Comparison of ENCODE assay signal across 34 mouse cellular contexts in genomic region chr1:33995386-33995785, GRCm38 (mm10).
"Had no signal": no experiment of that assay in that cellular context is flagged by ENCODE, and none has a peak within 500 bp of the region (broad histone marks: within the 10 kb centered on the region; RNA-seq: fewer than 3 reads in every experiment).

No protein-coding gene starts in this region.

- H3K4me2 ChIP-seq: heart, embryonic 11.5 days; heart, embryonic 12.5 days; heart, embryonic 13.5 days; heart, embryonic 15.5 days; hindbrain, embryonic 12.5 days; hindbrain, embryonic 13.5 days; hindbrain, embryonic 14.5 days; hindbrain, embryonic 15.5 days; intestine, embryonic 15.5 days; kidney, embryonic 15.5 days had no signal

- H3K9me3 ChIP-seq: heart, embryonic 10.5 days; heart, embryonic 12.5 days; heart, embryonic 13.5 days; heart, embryonic 15.5 days; hindbrain, embryonic 10.5 days; hindbrain, embryonic 12.5 days; hindbrain, embryonic 13.5 days; hindbrain, embryonic 15.5 days; intestine, embryonic 15.5 days; kidney, embryonic 15.5 days had no signal

- DNase-seq: heart, postnatal 10 days; heart, postnatal 14 days; heart, postnatal 4 days; kidney, adult 11 months; kidney, adult 18-20 months; kidney, adult 2 months; kidney, adult 8-10 months; kidney, adult 9 months; kidney, postnatal 10 days; kidney, postnatal 14 days; kidney, postnatal 25 days; kidney, postnatal 36 days; kidney, postnatal 4 days; layer of hippocampus, adult 9-11 months; layer of hippocampus, postnatal 36 days had no signal

- H3K27me3 ChIP-seq: heart, embryonic 12.5 days; heart, embryonic 13.5 days; heart, embryonic 15.5 days; hindbrain, embryonic 12.5 days; hindbrain, embryonic 13.5 days; hindbrain, embryonic 15.5 days; intestine, embryonic 15.5 days; kidney, embryonic 15.5 days had no signal

- H3K27ac ChIP-seq: heart, embryonic 10.5 days; heart, embryonic 13.5 days; heart, embryonic 15.5 days; hindbrain, embryonic 10.5 days; hindbrain, embryonic 12.5 days; hindbrain, embryonic 13.5 days; hindbrain, embryonic 14.5 days; hindbrain, embryonic 15.5 days; hindbrain, postnatal 0 days; intestine, embryonic 15.5 days; kidney, embryonic 15.5 days; kidney, postnatal 0 days; layer of hippocampus, adult 2 months had no signal

- ATAC-seq: hindbrain, embryonic 16.5 days; hindbrain, postnatal 0 days; inflammation-experienced regulatory T-cells, adult 6 months; intestine, embryonic 15.5 days; intestine, embryonic 16.5 days; intestine, postnatal 0 days had no signal

- H3K4me1 ChIP-seq: hindbrain, embryonic 15.5 days; intestine, embryonic 15.5 days had no signal

- H3K4me3 ChIP-seq: heart, embryonic 10.5 days; heart, embryonic 12.5 days; heart, embryonic 13.5 days; heart, embryonic 15.5 days; hindbrain, embryonic 10.5 days; hindbrain, embryonic 12.5 days; hindbrain, embryonic 13.5 days; hindbrain, embryonic 15.5 days; intestine, embryonic 15.5 days; kidney, embryonic 15.5 days; layer of hippocampus, adult 2 months had no signal

- H3K9ac ChIP-seq: heart, embryonic 12.5 days; heart, embryonic 13.5 days; heart, embryonic 15.5 days; hindbrain, embryonic 12.5 days; hindbrain, embryonic 13.5 days; hindbrain, embryonic 14.5 days; hindbrain, embryonic 15.5 days; intestine, embryonic 15.5 days; kidney, embryonic 15.5 days had no signal

- H3K36me3 ChIP-seq: heart, embryonic 10.5 days; heart, embryonic 12.5 days; heart, embryonic 13.5 days; heart, embryonic 15.5 days; hindbrain, embryonic 10.5 days; hindbrain, embryonic 12.5 days; hindbrain, embryonic 13.5 days; hindbrain, embryonic 15.5 days; intestine, embryonic 15.5 days; kidney, embryonic 15.5 days had no signal
